Mouse (Mus musculus) forebrain, embryonic 14.5 days (tissue): Measurements from ENCODE around the gene Cmtm4. TPM values are rescaled to one million over a fixed set of nuclear protein-coding genes. Genes with fewer than 3 reads are reported as not detected.
"Not testable (repeated sequence)": the region's sequence is repeated elsewhere in the genome, so short reads cannot be mapped to it uniquely, and the experiment has no call there.

Experiments
- ATAC-seq: fragments of 200-750 bp; cut with Nextera tagmentation; 2 replicates; pipeline ENCODE4 v1.8.0; 2017; ENCODE audit warnings: mild to moderate bottlenecking, moderate library complexity
- DNase-seq: peaks from one replicate; pipeline ENCODE4 v3.0.0-alpha.2; 2015; ENCODE audit warnings: low spot score
- H3K27ac ChIP-seq: fragments of 300-500 bp; sonication (generic); 2 replicates; pipeline ENCODE4 v1.5.1; 2014; ENCODE audit warnings: low read depth, mild to moderate bottlenecking, control low read depth, low read length, moderate library complexity
- H3K27me3 ChIP-seq: fragments of 300-500 bp; sonication (generic); replicated peaks from 2 replicates; pipeline ENCODE4 v1.6.1; 2014; ENCODE audit warnings: low read length, control low read depth, mixed read lengths; ENCODE audit not compliant: control insufficient read depth, insufficient read depth
- H3K36me3 ChIP-seq: fragments of 300-500 bp; sonication (generic); 2 replicates; pipeline ENCODE4 v1.6.1; 2014; ENCODE audit warnings: low read length, control low read depth; ENCODE audit not compliant: control insufficient read depth, insufficient read depth
- H3K4me1 ChIP-seq: fragments of 300-500 bp; sonication (generic); 2 replicates; pipeline ENCODE4 v1.6.1; 2014; ENCODE audit warnings: antibody characterized with exemption, low read length, control low read depth; ENCODE audit not compliant: control insufficient read depth, insufficient read depth
- H3K4me2 ChIP-seq: fragments of 300-500 bp; sonication (generic); 2 replicates; pipeline ENCODE4 v1.6.1; 2014; ENCODE audit warnings: mild to moderate bottlenecking, control low read depth, low read length
- H3K4me3 ChIP-seq: fragments of 300-500 bp; sonication (generic); 2 replicates; pipeline ENCODE4 v1.5.1; 2014; ENCODE audit warnings: low read depth, low read length, control low read depth
- H3K9ac ChIP-seq: fragments of 300-500 bp; sonication (generic); 2 replicates; pipeline ENCODE4 v1.6.1; 2014; ENCODE audit warnings: mild to moderate bottlenecking, low read length, control low read depth, moderate library complexity
- H3K9me3 ChIP-seq: fragments of 300-500 bp; sonication (generic); replicated peaks from 2 replicates; pipeline ENCODE4 v1.6.1; 2016; ENCODE audit warnings: low read length, control low read depth, mixed read lengths; ENCODE audit not compliant: control insufficient read depth
- WGBS: fragments of 180-500 bp; shearing (Covaris S2); extraction: QIAGEN DNeasy Blood & Tissue Kit; methylation state at CpG from one replicate; pipeline ENCODE4 v1.1.7; 2014; 5-methylcytosine and 5-hydroxymethylcytosine counted together
- polyA plus RNA-seq: library from polyadenylated mRNA; unstranded; fragments of >200 nt; fragmentation: Nextera tagmentation; extraction: Ambion mirVana; gene quantifications from 2 replicates; pipeline ENCODE4 v1.2.1, GENCODE M21; 2014

Cmtm4 gene
- polyA plus RNA-seq, 1 experiment from 2014 or later: 3.7 TPM

DNA sequence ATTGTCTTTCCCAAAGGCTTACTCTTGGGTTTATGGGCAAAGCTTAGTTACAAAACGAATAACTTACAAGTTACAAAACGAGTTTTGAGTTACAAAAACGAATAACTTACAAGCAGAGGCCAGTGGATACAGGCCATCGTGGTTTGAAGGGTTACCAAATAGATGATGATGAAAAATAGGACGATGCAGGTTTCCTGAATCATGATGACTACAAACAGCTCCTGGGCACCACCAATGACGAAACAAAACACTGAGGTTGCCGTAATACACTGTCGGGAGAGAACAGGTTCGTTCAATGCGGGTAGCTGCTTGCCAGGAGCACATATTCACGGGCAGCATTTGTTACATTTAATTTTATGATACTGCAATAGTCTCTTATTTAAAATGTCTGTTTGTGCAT is 90.6 kb downstream of the Cmtm4 start:
- DNase-seq: no peak
- no peak overlapping the region for H3K4me2 ChIP-seq
- no peak overlapping the region for H3K27ac ChIP-seq
- H3K9ac ChIP-seq: no peak overlapping the region
- no peak for ATAC-seq
- H3K36me3 ChIP-seq: no peaks in the 10 kb centered on the region
- H3K4me1 ChIP-seq: peaks cover 6% of the 10 kb centered on the region; the same call in 1 of the 2 replicates
- H3K9me3 ChIP-seq: no peaks in the 10 kb centered on the region
- H3K4me3 ChIP-seq: no peak overlapping the region
- WGBS: 90% methylated on average over 11 of the region's 11 CpGs
- no peaks in the 10 kb centered on the region for H3K27me3 ChIP-seq

GRCm38 (mm10) chr8:104302536-104302935 is 93.1 kb downstream of the Cmtm4 start:
- not testable (repeated sequence) for H3K9ac ChIP-seq, H3K4me2 ChIP-seq, H3K9me3 ChIP-seq, H3K4me1 ChIP-seq, H3K4me3 ChIP-seq, DNase-seq, H3K36me3 ChIP-seq, ATAC-seq, H3K27ac ChIP-seq, H3K27me3 ChIP-seq
- 95% methylated on average over 4 of the region's 4 CpGs for WGBS

DNA sequence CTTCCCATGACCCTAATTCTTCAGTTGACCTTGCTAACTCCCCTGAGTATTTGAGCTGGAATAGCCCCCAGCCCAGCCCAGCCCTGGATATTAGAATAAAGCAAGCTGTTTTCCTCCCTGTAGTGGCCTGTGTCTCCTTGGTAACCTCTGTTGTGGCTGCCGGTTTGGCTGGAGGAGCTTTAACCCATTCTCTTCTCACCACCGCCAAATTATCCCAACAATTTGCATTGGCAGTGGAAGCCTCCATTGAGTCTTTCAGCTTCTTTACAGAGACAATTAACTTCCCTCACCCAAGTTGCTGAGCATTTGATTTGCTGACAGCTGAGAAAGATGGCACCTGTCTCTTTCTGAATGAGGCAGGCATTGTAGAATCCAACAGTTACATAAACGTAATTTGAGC is 94.0 kb downstream of the Cmtm4 start:
- not testable (repeated sequence) for H3K4me1 ChIP-seq, H3K27ac ChIP-seq, H3K9me3 ChIP-seq, H3K27me3 ChIP-seq, H3K36me3 ChIP-seq, H3K9ac ChIP-seq, H3K4me3 ChIP-seq, H3K4me2 ChIP-seq
- 5% methylated on average over 3 of the region's 3 CpGs for WGBS
- ATAC-seq: peak; percentile 94
- peak; percentile 76 for DNase-seq

Other genes with a start within 250 kb of the Cmtm4 start
- gene Bean1, start 225.4 kb downstream of the Cmtm4 start, polyA plus RNA-seq: 1.8 and 2.3 TPM in 2 replicates
- 47.0 and 47.1 TPM in 2 replicates for gene Tk2, start 147.2 kb downstream of the Cmtm4 start, polyA plus RNA-seq
- 22.2 and 26.8 TPM in 2 replicates for gene Cklf, start 144.9 kb downstream of the Cmtm4 start, polyA plus RNA-seq
- not detected in 2 replicates for gene Cmtm2a, start 102.6 kb downstream of the Cmtm4 start, polyA plus RNA-seq
- not detected in 2 replicates for gene Gm45711, start 85.7 kb downstream of the Cmtm4 start, polyA plus RNA-seq
- gene Cmtm1, start 85.7 kb downstream of the Cmtm4 start, polyA plus RNA-seq: not detected in 2 replicates
- gene Gm11020, start 74.2 kb downstream of the Cmtm4 start, polyA plus RNA-seq: not detected in 2 replicates
- not detected in 2 replicates for gene Cmtm2b, start 73.6 kb downstream of the Cmtm4 start, polyA plus RNA-seq
- gene Cmtm3, start 56.4 kb downstream of the Cmtm4 start, polyA plus RNA-seq: 37.5 and 38.8 TPM in 2 replicates
- gene Dync1li2, start 47.2 kb upstream of the Cmtm4 start, polyA plus RNA-seq: 61.1 and 74.0 TPM in 2 replicates
- 0.12 and 0.15 TPM in 2 replicates for gene Terb1, start 114.1 kb upstream of the Cmtm4 start, polyA plus RNA-seq
- 130 and 135 TPM in 2 replicates for gene Nae1, start 138.8 kb upstream of the Cmtm4 start, polyA plus RNA-seq
- 1.1 and 1.2 TPM in 2 replicates for gene Car7, start 138.9 kb upstream of the Cmtm4 start, polyA plus RNA-seq
- gene Pdp2, start 195.6 kb upstream of the Cmtm4 start, polyA plus RNA-seq: 11.9 and 14.2 TPM in 2 replicates
- gene Cdh16, start 228.6 kb upstream of the Cmtm4 start, polyA plus RNA-seq: not detected in 2 replicates
- gene Rrad, start 235.5 kb upstream of the Cmtm4 start, polyA plus RNA-seq: 2.1 and 3.0 TPM in 2 replicates
- 136 and 154 TPM in 2 replicates for gene Ciao2b, start 246.2 kb upstream of the Cmtm4 start, polyA plus RNA-seq